Mouse (Mus musculus): ENCODE results near the gene Ptprq.

Ptprq gene

GRCm38 (mm10) chr10:107488654-107489315 is 231.1 kb downstream of the Ptprq start:
- DNase-seq (ENCODE audit: low read depth): no peak

- no peak for DNase-seq (ENCODE audit: low read depth)
These were observed 233.1 kb downstream of the Ptprq start for GRCm38 (mm10) chr10:107486770-107487169.

DNA sequence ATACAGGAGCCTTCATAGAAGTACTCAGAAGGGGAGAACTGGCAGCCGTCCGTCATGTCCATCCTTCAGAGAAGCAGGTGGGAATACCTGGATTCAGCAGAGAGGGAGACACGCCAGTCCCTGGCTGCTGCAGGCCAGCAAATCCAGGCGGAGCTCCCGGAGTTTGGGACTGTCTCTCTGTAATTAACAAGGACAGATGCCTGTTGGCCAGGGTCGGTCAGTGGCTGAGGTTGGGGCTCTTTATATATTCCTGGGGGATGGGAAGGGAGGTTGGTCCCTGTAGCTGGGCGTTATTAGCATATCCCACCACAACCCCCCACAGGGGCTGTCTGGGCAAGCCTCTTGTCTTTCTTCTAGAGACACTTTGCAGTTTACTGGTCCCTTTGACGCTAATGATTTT is 234.0 kb downstream of the Ptprq start, which contains the start of gene Myf5:
Gene Myf5, minus strand, starts transcription at position 265 of the 400 bp plus-strand sequence.
- DNase-seq (ENCODE audit: low read depth): no peak

DNA sequence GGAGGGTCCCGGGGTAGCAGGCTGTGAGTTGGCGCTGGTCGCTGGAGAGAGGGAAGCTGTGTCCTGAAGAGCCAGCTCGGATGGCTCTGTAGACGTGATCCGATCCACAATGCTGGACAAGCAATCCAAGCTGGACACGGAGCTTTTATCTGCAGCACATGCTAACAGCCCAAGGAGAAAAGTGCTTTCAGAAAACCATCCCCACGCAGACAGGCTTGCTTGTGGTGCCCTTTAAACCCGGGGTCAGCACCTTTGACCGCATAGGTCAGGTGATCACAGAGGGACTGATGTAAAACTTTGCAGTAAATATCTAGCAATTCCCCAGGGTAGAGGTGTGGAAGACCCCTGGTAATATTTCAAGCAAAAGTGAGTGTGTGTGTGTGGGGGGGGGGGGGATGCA is 235.8 kb downstream of the Ptprq start:
- DNase-seq (ENCODE audit: low read depth): no peak

DNA sequence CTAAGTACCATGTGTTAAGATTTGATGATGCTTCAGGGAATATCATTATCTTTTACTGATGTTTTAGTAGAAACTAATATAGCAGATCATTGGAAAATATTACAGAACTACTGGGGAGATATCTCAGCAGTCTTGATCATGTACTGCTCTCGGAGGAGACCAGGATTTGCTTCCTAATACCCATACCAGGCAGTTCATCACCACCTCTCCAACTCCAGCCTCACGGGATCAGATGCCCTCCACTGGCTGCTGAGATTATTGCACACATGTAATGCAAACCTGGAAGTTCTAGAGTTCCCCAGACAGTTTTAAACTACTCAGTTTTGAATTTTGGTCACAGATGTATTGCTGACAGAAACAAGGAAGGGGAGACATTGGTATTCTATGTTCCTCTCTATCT is 246.4 kb downstream of the Ptprq start:
- no peak for DNase-seq (ENCODE audit: low read depth)

DNA sequence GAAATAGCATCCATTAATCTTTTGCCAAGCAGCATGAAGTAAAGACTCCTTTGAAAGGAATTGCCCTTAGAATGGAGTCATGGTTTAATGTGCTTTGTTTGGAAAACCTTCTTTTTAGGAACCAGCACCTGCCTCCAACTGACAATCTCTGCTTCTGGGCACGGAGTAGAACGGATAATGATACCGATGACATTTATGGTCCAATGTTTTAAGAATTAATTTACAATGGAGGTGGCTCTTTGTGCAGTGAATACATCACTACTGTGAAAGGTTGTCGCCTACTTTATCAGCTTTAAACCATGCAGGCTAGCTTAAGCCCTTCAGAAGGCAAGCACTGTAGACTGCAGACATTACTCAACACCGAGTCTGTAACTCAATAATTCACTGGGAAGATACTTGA is 248.1 kb downstream of the Ptprq start:
- DNase-seq (ENCODE audit: low read depth): no peak

DNA sequence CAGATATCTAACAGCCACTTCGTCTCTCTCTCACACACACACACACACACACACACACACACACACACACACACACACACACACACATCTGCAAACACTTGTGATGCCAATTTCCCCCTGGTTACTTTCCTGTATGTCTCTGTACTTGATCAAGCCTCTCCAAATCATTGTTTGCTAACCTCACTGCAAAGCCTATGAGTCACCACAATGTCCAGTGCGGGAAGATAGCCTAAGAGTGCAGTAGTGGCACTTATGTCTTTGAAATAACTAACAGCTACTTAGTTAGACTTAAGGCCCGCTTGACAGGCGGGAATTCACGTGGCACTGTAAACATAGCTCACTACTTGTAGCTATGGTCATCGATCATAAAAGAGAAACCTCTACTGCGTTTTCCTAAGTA is 252.0 kb downstream of the Ptprq start:
- DNase-seq (ENCODE audit: low read depth): no peak
